Mouse (Mus musculus) activated CD4-positive, CD25-positive, alpha-beta regulatory T cell, adult 9 weeks (primary cell): ENCODE results near the gene Gabrp. TPM values are rescaled to one million over a fixed set of nuclear protein-coding genes. Genes with fewer than 3 reads are reported as not detected.

ENCODE experiments used
- polyA plus RNA-seq: library from polyadenylated mRNA; unstranded; fragments of 100-300 nt; shearing (Covaris generic); gene quantifications from one replicate; pipeline ENCODE4 v1.2.1, GENCODE M21; 2017

Gabrp gene
- polyA plus RNA-seq: not detected

DNA sequence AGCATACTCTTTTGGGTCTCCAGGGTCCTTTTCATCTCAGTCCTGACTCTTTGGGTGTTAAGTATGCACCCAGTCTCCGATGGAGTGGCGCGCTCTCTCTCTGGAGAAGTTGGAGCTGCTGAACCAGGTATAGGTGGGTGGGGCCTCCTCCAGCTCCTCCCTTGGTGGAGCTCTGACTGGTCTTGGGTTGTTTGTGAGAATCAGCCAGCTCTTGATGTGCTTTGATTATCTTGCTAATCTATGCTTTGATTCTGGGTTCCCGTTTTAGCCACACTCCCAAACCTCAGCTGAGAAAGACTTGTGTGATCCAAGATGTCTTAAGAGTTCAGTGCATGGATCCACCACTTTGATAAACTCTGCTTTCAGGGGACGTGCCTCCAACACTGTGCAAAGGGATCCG, at the start of gene Gabrp:
Gabrp (minus strand) TSS at position 101 of the 400 bp plus-strand sequence.

DNA sequence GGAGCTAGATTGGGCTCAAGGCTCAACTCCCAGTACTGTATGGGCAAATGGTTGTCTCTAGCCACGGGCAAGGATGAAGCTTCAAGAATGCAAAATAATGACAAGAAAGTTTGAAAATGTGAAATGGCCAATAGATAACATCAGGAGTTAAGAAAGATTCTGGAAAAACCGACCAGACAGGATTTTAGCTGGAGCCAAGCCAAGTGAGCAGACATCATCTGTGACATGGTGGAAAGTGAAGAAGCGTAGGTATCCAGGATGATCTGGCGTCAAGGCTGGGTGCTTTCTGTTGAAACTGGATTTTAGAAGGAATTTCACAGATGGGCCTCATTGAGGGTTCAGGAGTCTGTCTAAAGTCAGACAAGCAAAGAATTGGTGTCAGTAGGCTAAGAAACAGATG, 20.2 kb upstream of the Gabrp start, which contains the start of gene D130052B06Rik:
D130052B06Rik (plus strand) TSS at position 317 of the 400 bp plus-strand sequence.

GRCm38 (mm10) chr11:33513376-33513991, 65.3 kb downstream of the Gabrp start, which contains the start of gene Ranbp17:
TSS of gene Ranbp17 (minus strand) at chr11:33513746.

Other genes with a start within 250 kb of the Gabrp start
- gene Ranbp17, start 65.2 kb downstream of the Gabrp start, polyA plus RNA-seq: not detected
- gene D130052B06Rik, start 20.3 kb upstream of the Gabrp start, polyA plus RNA-seq: not detected